Mouse (Mus musculus): ENCODE results near the gene Lamb1. TPM values are rescaled to one million over a fixed set of nuclear protein-coding genes. Genes with fewer than 3 reads are reported as not detected.

Gene Lamb1
- total RNA-seq, 1 experiment: 232 TPM

- Histone ChIP-seq H3K4me1 (ENCODE audit: control insufficient read depth in 2 of 2, insufficient read depth in 2 of 2, low read length in 2 of 2, poor library complexity in 1 of 2) (no peaks in the 10 kb centered on the region), H3K4me3 (ENCODE audit: insufficient read depth in 1 of 2, low read depth in 1 of 2, low read length in 2 of 2, poor library complexity in 1 of 2, severe bottlenecking in 1 of 2) (no peak overlapping the region), H3K9ac (ENCODE audit: insufficient read depth, low read depth, low read length, poor library complexity, severe bottlenecking) (no peak overlapping the region), H3K9me3 (ENCODE audit: control insufficient read depth, insufficient read depth, low read depth, low read length) (no peaks in the 10 kb centered on the region), H3K27ac (ENCODE audit: insufficient read depth, low read depth, low read length, poor library complexity, severe bottlenecking) (no peak overlapping the region), H3K36me3 (ENCODE audit: control insufficient read depth, insufficient read depth, low read length, poor library complexity, severe bottlenecking) (peaks cover 47% of the 10 kb centered on the region)
- in situ Hi-C loops (cut with MboI; ENCODE audit: low sequenced_read_pairs in 2 of 2, unreplicated experiment in 2 of 2): no loop called here
- DNase-seq (ENCODE audit: low read depth, low spot score): no peak
- TF ChIP-seq CHD2 (IDR thresholded peaks at IDR 0.05; ENCODE audit: low read depth, low read length): no peak
These were observed 37.9 kb downstream of the Lamb1 start for GRCm38 (mm10) chr12:31302766-31303511.

GRCm38 (mm10) chr12:31306075-31306675, 41.1 kb downstream of the Lamb1 start:
- H3K36me3 ChIP-seq (ENCODE audit: control insufficient read depth, insufficient read depth, low read length, poor library complexity, severe bottlenecking): peaks cover 40% of the 10 kb centered on the region
- in situ Hi-C loops (cut with MboI; ENCODE audit: low sequenced_read_pairs in 2 of 2, unreplicated experiment in 2 of 2): no loop called here
- no peak overlapping the region for H3K27ac ChIP-seq (ENCODE audit: insufficient read depth, low read depth, low read length, poor library complexity, severe bottlenecking)
- H3K9ac ChIP-seq (ENCODE audit: insufficient read depth, low read depth, low read length, poor library complexity, severe bottlenecking): no peak overlapping the region
- no peak for DNase-seq (ENCODE audit: low read depth, low spot score)
- H3K4me3 ChIP-seq (ENCODE audit: insufficient read depth in 1 of 2, low read depth in 1 of 2, low read length in 2 of 2, poor library complexity in 1 of 2, severe bottlenecking in 1 of 2): no peak overlapping the region
- TF ChIP-seq ZNF384 (IDR thresholded peaks at IDR 0.05; ENCODE audit: low read depth, low read length): no peak
- TF ChIP-seq MAFK (IDR thresholded peaks at IDR 0.05; ENCODE audit: insufficient read depth, low read depth, low read length): no peak
- no peak for TF ChIP-seq HCFC1 (IDR thresholded peaks at IDR 0.05; ENCODE audit: borderline replicate concordance, insufficient read depth, low read length)
- TF ChIP-seq ZC3H11A (IDR thresholded peaks at IDR 0.05; ENCODE audit: borderline replicate concordance, low read depth, low read length): no peak
- TF ChIP-seq CHD2 (IDR thresholded peaks at IDR 0.05; ENCODE audit: low read depth, low read length): no peak
- no peaks in the 10 kb centered on the region for H3K4me1 ChIP-seq (ENCODE audit: control insufficient read depth in 2 of 2, insufficient read depth in 2 of 2, low read length in 2 of 2, poor library complexity in 1 of 2)
- no peaks in the 10 kb centered on the region for H3K9me3 ChIP-seq (ENCODE audit: control insufficient read depth, insufficient read depth, low read depth, low read length)

DNA sequence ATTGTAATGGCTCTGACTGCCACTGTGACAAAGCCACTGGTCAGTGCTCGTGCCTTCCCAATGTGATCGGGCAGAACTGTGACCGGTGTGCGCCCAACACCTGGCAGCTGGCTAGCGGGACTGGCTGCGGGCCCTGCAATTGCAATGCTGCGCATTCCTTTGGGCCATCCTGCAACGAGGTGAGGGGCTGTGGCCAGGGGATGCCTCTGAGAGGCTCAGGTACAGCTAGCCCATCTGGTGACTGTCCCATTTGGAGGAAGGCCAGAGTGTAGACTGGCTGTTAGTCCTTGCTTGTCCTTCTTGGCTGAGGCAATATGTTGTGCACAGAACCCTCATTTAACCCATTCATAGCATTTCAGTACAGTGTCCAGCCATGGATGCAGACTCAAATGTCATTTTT, 42.0 kb downstream of the Lamb1 start:
- H3K36me3 ChIP-seq (ENCODE audit: control insufficient read depth, insufficient read depth, low read length, poor library complexity, severe bottlenecking): peaks cover 44% of the 10 kb centered on the region
- in situ Hi-C loops (cut with MboI; ENCODE audit: low sequenced_read_pairs in 2 of 2, unreplicated experiment in 2 of 2): no loop called here
- H3K4me1 ChIP-seq (ENCODE audit: control insufficient read depth in 2 of 2, insufficient read depth in 2 of 2, low read length in 2 of 2, poor library complexity in 1 of 2): no peaks in the 10 kb centered on the region
- no peaks in the 10 kb centered on the region for H3K9me3 ChIP-seq (ENCODE audit: control insufficient read depth, insufficient read depth, low read depth, low read length)
- no peak for DNase-seq (ENCODE audit: low read depth, low spot score)
- no peak overlapping the region for H3K27ac ChIP-seq (ENCODE audit: insufficient read depth, low read depth, low read length, poor library complexity, severe bottlenecking)
- no peak overlapping the region for H3K4me3 ChIP-seq (ENCODE audit: insufficient read depth in 1 of 2, low read depth in 1 of 2, low read length in 2 of 2, poor library complexity in 1 of 2, severe bottlenecking in 1 of 2)
- TF ChIP-seq CHD2 (IDR thresholded peaks at IDR 0.05; ENCODE audit: low read depth, low read length): no peak
- no peak for TF ChIP-seq ZNF384 (IDR thresholded peaks at IDR 0.05; ENCODE audit: low read depth, low read length)
- no peak for TF ChIP-seq HCFC1 (IDR thresholded peaks at IDR 0.05; ENCODE audit: borderline replicate concordance, insufficient read depth, low read length)
- TF ChIP-seq MAFK (IDR thresholded peaks at IDR 0.05; ENCODE audit: insufficient read depth, low read depth, low read length): no peak
- no peak for TF ChIP-seq ZC3H11A (IDR thresholded peaks at IDR 0.05; ENCODE audit: borderline replicate concordance, low read depth, low read length)
- no peak overlapping the region for H3K9ac ChIP-seq (ENCODE audit: insufficient read depth, low read depth, low read length, poor library complexity, severe bottlenecking)

- TF ChIP-seq CHD2 (IDR thresholded peaks at IDR 0.05; ENCODE audit: low read depth, low read length): no peak
- H3K36me3 ChIP-seq (ENCODE audit: control insufficient read depth, insufficient read depth, low read length, poor library complexity, severe bottlenecking): peaks cover 39% of the 10 kb centered on the region; the same call in 1 of the 2 replicates
- H3K27ac ChIP-seq (ENCODE audit: insufficient read depth, low read depth, low read length, poor library complexity, severe bottlenecking): no peak overlapping the region
- H3K4me1 ChIP-seq (ENCODE audit: control insufficient read depth in 2 of 2, insufficient read depth in 2 of 2, low read length in 2 of 2, poor library complexity in 1 of 2): no peaks in the 10 kb centered on the region
- no peak overlapping the region for H3K9ac ChIP-seq (ENCODE audit: insufficient read depth, low read depth, low read length, poor library complexity, severe bottlenecking)
- DNase-seq (ENCODE audit: low read depth, low spot score): no peak
- no peak overlapping the region for H3K4me3 ChIP-seq (ENCODE audit: insufficient read depth in 1 of 2, low read depth in 1 of 2, low read length in 2 of 2, poor library complexity in 1 of 2, severe bottlenecking in 1 of 2)
- in situ Hi-C loops (cut with MboI; ENCODE audit: low sequenced_read_pairs in 2 of 2, unreplicated experiment in 2 of 2): no loop called here
- H3K9me3 ChIP-seq (ENCODE audit: control insufficient read depth, insufficient read depth, low read depth, low read length): no peaks in the 10 kb centered on the region
These were observed 42.7 kb downstream of the Lamb1 start for GRCm38 (mm10) chr12:31307756-31308155.

- in situ Hi-C loops (cut with MboI; ENCODE audit: low sequenced_read_pairs in 2 of 2, unreplicated experiment in 2 of 2): no loop called here
- Histone ChIP-seq H3K36me3 (ENCODE audit: control insufficient read depth, insufficient read depth, low read length, poor library complexity, severe bottlenecking) (peaks cover 31% of the 10 kb centered on the region; the same call in 1 of the 2 replicates), H3K9ac (ENCODE audit: insufficient read depth, low read depth, low read length, poor library complexity, severe bottlenecking) (no peak overlapping the region), H3K27ac (ENCODE audit: insufficient read depth, low read depth, low read length, poor library complexity, severe bottlenecking) (no peak overlapping the region), H3K9me3 (ENCODE audit: control insufficient read depth, insufficient read depth, low read depth, low read length) (no peaks in the 10 kb centered on the region), H3K4me3 (ENCODE audit: insufficient read depth in 1 of 2, low read depth in 1 of 2, low read length in 2 of 2, poor library complexity in 1 of 2, severe bottlenecking in 1 of 2) (no peak overlapping the region), H3K4me1 (ENCODE audit: control insufficient read depth in 2 of 2, insufficient read depth in 2 of 2, low read length in 2 of 2, poor library complexity in 1 of 2) (no peaks in the 10 kb centered on the region)
- no peak for DNase-seq (ENCODE audit: low read depth, low spot score)
- TF ChIP-seq ZNF384 (IDR thresholded peaks at IDR 0.05; ENCODE audit: low read depth, low read length) (no peak), ZC3H11A (IDR thresholded peaks at IDR 0.05; ENCODE audit: borderline replicate concordance, low read depth, low read length) (no peak), HCFC1 (IDR thresholded peaks at IDR 0.05; ENCODE audit: borderline replicate concordance, insufficient read depth, low read length) (no peak)
These were observed 45.7 kb downstream of the Lamb1 start for GRCm38 (mm10) chr12:31310687-31311086.

Data from ES-E14 (cell line).